Mouse (Mus musculus) MEL (cell line): ENCODE measurements at regions not wholly inside any gene's neighbourhood (a gene's known extent, or its start where the extent isn't known, plus 50 kb on each side); places are given as distances from the start of the nearest gene placed in this dataset.

ENCODE experiments used
- CTCF ChIP-seq, 3 experiments: IDR thresholded peaks in 2 of 3; conservative IDR thresholded peaks in 1 of 3; 2 replicates each; pipeline ENCODE4 v1.5.1; 2011 to 2012; ENCODE audit warnings: low read length in 3 of 3, low read depth in 2 of 3, mild to moderate bottlenecking in 2 of 3, improper control_type of control experiment in 1 of 3, inconsistent platforms in 1 of 3, mixed read lengths in 1 of 3, moderate library complexity in 1 of 3; ENCODE audit not compliant: control insufficient read depth in 1 of 3, insufficient read depth in 1 of 3, poor library complexity in 1 of 3, severe bottlenecking in 1 of 3
- E2F4 ChIP-seq: IDR thresholded peaks from 2 replicates; pipeline ENCODE4 v1.6.1; 2011; ENCODE audit warnings: low read depth, low read length, improper control_type of control experiment, borderline replicate concordance
- GABPA ChIP-seq: IDR thresholded peaks from 2 replicates; pipeline ENCODE4 v1.6.1; 2012; ENCODE audit warnings: low read depth, mild to moderate bottlenecking, inconsistent platforms, low read length, improper control_type of control experiment, moderate library complexity
- MXI1 ChIP-seq: IDR thresholded peaks from 2 replicates; pipeline ENCODE4 v1.6.1; 2011; ENCODE audit warnings: mild to moderate bottlenecking, low read depth, low read length, improper control_type of control experiment
- NRF1 ChIP-seq: IDR thresholded peaks from 2 replicates; pipeline ENCODE4 v1.6.1; 2014; ENCODE audit warnings: low read depth, mild to moderate bottlenecking, inconsistent platforms, low read length, improper control_type of control experiment, moderate library complexity; ENCODE audit not compliant: poor library complexity, insufficient read depth, severe bottlenecking
- RAD21 ChIP-seq: IDR thresholded peaks from 2 replicates; pipeline ENCODE4 v1.6.1; 2011; ENCODE audit warnings: mild to moderate bottlenecking, low read depth, low read length, improper control_type of control experiment
- TAL1 ChIP-seq: IDR thresholded peaks from 2 replicates; pipeline ENCODE4 v1.6.1; 2012; ENCODE audit warnings: mild to moderate bottlenecking, inconsistent platforms, low read length, moderate library complexity, mixed read lengths
- TCF12 ChIP-seq: IDR thresholded peaks from 2 replicates; pipeline ENCODE4 v1.6.1; 2014; ENCODE audit warnings: low read depth, mild to moderate bottlenecking, inconsistent platforms, low read length, improper control_type of control experiment, moderate library complexity
- UBTF ChIP-seq: IDR thresholded peaks from 2 replicates; pipeline ENCODE4 v1.6.1; 2012; ENCODE audit warnings: low read depth, mild to moderate bottlenecking, inconsistent platforms, low read length, improper control_type of control experiment, moderate library complexity, borderline replicate concordance; ENCODE audit not compliant: insufficient read depth
- USF1 ChIP-seq: IDR thresholded peaks from 2 replicates; pipeline ENCODE4 v1.6.1; 2014; ENCODE audit warnings: low read depth, mild to moderate bottlenecking, inconsistent platforms, low read length, improper control_type of control experiment, moderate library complexity
- USF2 ChIP-seq, 2 experiments: IDR thresholded peaks; 2 replicates each; pipeline ENCODE4 v1.6.1; 2011 to 2012; ENCODE audit warnings: improper control_type of control experiment in 2 of 2, low read length in 2 of 2, borderline replicate concordance in 1 of 2, inconsistent platforms in 1 of 2, low read depth in 1 of 2, mild to moderate bottlenecking in 1 of 2; ENCODE audit not compliant: insufficient read depth in 1 of 2
- ZKSCAN1 ChIP-seq: IDR thresholded peaks from 2 replicates; pipeline ENCODE4 v1.6.1; 2012; ENCODE audit warnings: low read depth, mild to moderate bottlenecking, inconsistent platforms, low read length, improper control_type of control experiment, moderate library complexity

DNA sequence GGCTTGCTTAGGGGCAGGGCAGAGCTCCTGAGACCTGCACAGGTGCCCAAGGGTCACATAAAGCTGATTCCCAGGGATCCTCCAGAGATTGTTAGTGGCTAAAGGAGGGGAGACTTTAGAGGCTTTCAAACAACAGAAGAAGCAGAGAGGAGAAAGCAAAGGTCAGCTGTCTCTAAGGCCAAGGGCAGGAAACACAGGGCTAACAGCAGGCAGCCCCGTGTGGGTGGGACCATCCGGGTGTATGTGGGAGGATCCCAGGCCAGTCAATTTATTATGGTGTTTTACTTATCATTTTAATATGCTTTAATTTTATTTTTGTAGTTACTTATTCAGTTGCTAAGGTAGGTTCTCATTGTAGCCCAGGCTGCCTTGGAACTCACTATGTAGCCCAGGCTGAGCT lies 317.1 kb downstream of the Matn1 start:
- no peak for TF ChIP-seq CTCF (IDR thresholded peaks at IDR 0.05 in 2 of 3, conservative IDR thresholded peaks at IDR 0.05 in 1 of 3; ENCODE audit: control insufficient read depth in 1 of 3, insufficient read depth in 1 of 3, low read depth in 2 of 3, low read length in 3 of 3, poor library complexity in 1 of 3, severe bottlenecking in 1 of 3)
- no peak for TF ChIP-seq TCF12
- TF ChIP-seq NRF1, result no peak
- no peak for TF ChIP-seq ZKSCAN1
- TF ChIP-seq RAD21, result no peak
- no peak for TF ChIP-seq UBTF
- TF ChIP-seq GABPA, result no peak
- no peak for TF ChIP-seq USF2 (IDR thresholded peaks at IDR 0.05; ENCODE audit: borderline replicate concordance in 1 of 2, insufficient read depth in 1 of 2, low read depth in 1 of 2, low read length in 2 of 2)
- no peak for TF ChIP-seq TAL1
- TF ChIP-seq MXI1, result no peak
- TF ChIP-seq USF1, result no peak
- TF ChIP-seq E2F4, result no peak
